In genomic region chr10:127664891-127665290, GRCm38 (mm10) we compare ENCODE assay signal across 8 mouse cellular contexts. TPM values are rescaled to one million over a fixed set of nuclear protein-coding genes. Genes with fewer than 3 reads are reported as not detected.
DNase-seq lines count a peak whose midpoint lies in the region; ATAC-seq and TF ChIP-seq lines count a peak whose summit lies in the region.

No protein-coding gene starts in this region.

- H3K9me3 ChIP-seq in kidney, embryonic 14.5 days (ENCODE audit: control insufficient read depth, low read length), result no peaks in the 10 kb centered on the region
- no peaks in the 10 kb centered on the region for H3K9me3 ChIP-seq in G1E (replicated peaks)
- H3K9me3 ChIP-seq in forebrain, postnatal 0 days (ENCODE audit: low read length), result no peaks in the 10 kb centered on the region
- H3K9me3 ChIP-seq in liver, embryonic 14.5 days (ENCODE audit: control insufficient read depth, low read length), result no peaks in the 10 kb centered on the region

- no peaks in the 10 kb centered on the region for H3K27me3 ChIP-seq in kidney, embryonic 14.5 days (ENCODE audit: control insufficient read depth, insufficient read depth, low read length)
- H3K27me3 ChIP-seq in G1E (ENCODE audit: insufficient read depth, low read length), result no peaks in the 10 kb centered on the region
- peaks cover 25% of the 10 kb centered on the region for H3K27me3 ChIP-seq in forebrain, postnatal 0 days (ENCODE audit: insufficient read depth, low read length)
- H3K27me3 ChIP-seq in liver, embryonic 14.5 days (ENCODE audit: control insufficient read depth, insufficient read depth, low read length), result peaks cover 50% of the 10 kb centered on the region

- H3K4me3 ChIP-seq in kidney, embryonic 14.5 days (ENCODE audit: low read length), result peak overlapping the region; percentile 60
- peak overlapping the region; percentile 93 for H3K4me3 ChIP-seq in G1E (ENCODE audit: low read depth, low read length)
- no peak overlapping the region for H3K4me3 ChIP-seq in forebrain, postnatal 0 days (ENCODE audit: low read depth, low read length)
- no peak overlapping the region; a peak in 1 of 4 replicates for H3K4me3 ChIP-seq in liver, embryonic 14.5 days (ENCODE audit: insufficient read depth in 1 of 2, low read depth in 2 of 2, low read length in 2 of 2)

- no peak for TF ChIP-seq CTCF in G1E (IDR thresholded peaks at IDR 0.05; ENCODE audit: low read depth, low read length)
- no peak for TF ChIP-seq CTCF in forebrain, postnatal 0 days (IDR thresholded peaks at IDR 0.05; ENCODE audit: low read depth)
- TF ChIP-seq CTCF in liver, embryonic 14.5 days (IDR thresholded peaks at IDR 0.05; ENCODE audit: low read depth), result no peak

- no peak for DNase-seq in kidney, adult 18-20 months
- DNase-seq in G1E (ENCODE audit: low spot score), result no peak
- no peak for DNase-seq in forebrain, postnatal 0 days
- no peak for DNase-seq in liver, embryonic 14.5 days (ENCODE audit: low read depth in 3 of 3, low spot score in 3 of 3)
- no peak for DNase-seq in gastrocnemius, adult 8-10 months (ENCODE audit: low spot score in 2 of 2)
- DNase-seq in frontal cortex, postnatal 10 days (ENCODE audit: low spot score in 2 of 2), result no peak
- no peak for DNase-seq in cerebellum, adult 9-11 months

- H3K27ac ChIP-seq in kidney, embryonic 14.5 days (ENCODE audit: low read depth, low read length), result peak overlapping the region; percentile 99; the same call in 1 of the 2 replicates
- H3K27ac ChIP-seq in forebrain, postnatal 0 days (ENCODE audit: low read depth, low read length), result no peak overlapping the region
- H3K27ac ChIP-seq in liver, embryonic 14.5 days, result no peak overlapping the region

- peaks cover 44% of the 10 kb centered on the region for H3K36me3 ChIP-seq in kidney, embryonic 14.5 days (ENCODE audit: control insufficient read depth, insufficient read depth, low read length)
- peaks cover 50% of the 10 kb centered on the region for H3K36me3 ChIP-seq in G1E (replicated peaks)
- 0 out of 2 replicates have a peak, but pooled peaks cover 4% of the 10 kb centered on the region for H3K36me3 ChIP-seq in forebrain, postnatal 0 days (ENCODE audit: insufficient read depth)
- H3K36me3 ChIP-seq in liver, embryonic 14.5 days (replicated peaks; ENCODE audit: control insufficient read depth, insufficient read depth, low read depth), result no peaks in the 10 kb centered on the region

- peaks cover 69% of the 10 kb centered on the region for H3K4me1 ChIP-seq in kidney, embryonic 14.5 days (ENCODE audit: control insufficient read depth, insufficient read depth, low read length)
- H3K4me1 ChIP-seq in G1E (ENCODE audit: insufficient read depth, low read depth, low read length), result peaks cover 92% of the 10 kb centered on the region
- peaks cover 20% of the 10 kb centered on the region for H3K4me1 ChIP-seq in forebrain, postnatal 0 days (ENCODE audit: insufficient read depth)
- H3K4me1 ChIP-seq in liver, embryonic 14.5 days (replicated peaks; ENCODE audit: control insufficient read depth in 2 of 2, insufficient read depth in 2 of 2, low read length in 1 of 2), result peaks cover 0 to 15% of the 10 kb centered on the region in 2 experiments; a peak in 2 of 4 replicates

- no peak for ATAC-seq in kidney, embryonic 14.5 days (ENCODE audit: low FRiP score, low TSS enrichment)
- ATAC-seq in G1E (ENCODE audit: extremely low read depth, insufficient number of reproducible peaks, low FRiP score, poor library complexity, severe bottlenecking), result no peak
- ATAC-seq in forebrain, postnatal 0 days, result no peak
- ATAC-seq in liver, embryonic 14.5 days (ENCODE audit: insufficient read depth), result no peak

- peak overlapping the region; percentile 65 for H3K4me2 ChIP-seq in kidney, embryonic 14.5 days (replicated peaks; ENCODE audit: low read depth, low read length)
- peak overlapping the region; percentile 88; the same call in 1 of the 2 replicates for H3K4me2 ChIP-seq in forebrain, postnatal 0 days (ENCODE audit: low read depth)
- H3K4me2 ChIP-seq in liver, embryonic 14.5 days (ENCODE audit: low read depth), result peak overlapping the region; percentile 65

- TF ChIP-seq EP300 in liver, embryonic 14.5 days (IDR thresholded peaks at IDR 0.05; ENCODE audit: low read depth), result no peak

- 26% methylated on average over 13 of the region's 13 CpGs for WGBS in kidney, embryonic 14.5 days
- 29% methylated on average over 13 of the region's 13 CpGs for WGBS in forebrain, postnatal 0 days
- WGBS in liver, embryonic 14.5 days (ENCODE audit: insufficient replicate concordance), result 39% methylated on average over 13 of the region's 13 CpGs

- H3K9ac ChIP-seq in kidney, embryonic 14.5 days (ENCODE audit: low read depth, low read length), result peak overlapping the region; percentile 77; the same call in 1 of the 2 replicates
- no peak overlapping the region for H3K9ac ChIP-seq in forebrain, postnatal 0 days
- no peak overlapping the region for H3K9ac ChIP-seq in liver, embryonic 14.5 days (replicated peaks)

RNA-seq across cellular contexts. Expression of gene Nemp1, which starts 1.8 kb away (rescaled TPM):
- polyA plus RNA-seq in kidney, embryonic 14.5 days (2014; fragmentation: Nextera tagmentation; extraction: Ambion mirVana), result 7.6 and 12.4 TPM in 2 replicates
- total RNA-seq in G1E (2014; fragmentation: Nextera tagmentation), result 41.9 and 57.6 TPM in 2 replicates
- total RNA-seq in G1E (2017), result 36.2 and 40.4 TPM in 2 replicates
- polyA plus RNA-seq in G1E (2012), result 5.5 and 5.6 TPM in 2 replicates
- total RNA-seq in forebrain, postnatal 0 days (2014; rRNA removed), result 3.4 and 6.1 TPM in 2 replicates
- polyA plus RNA-seq in forebrain, postnatal 0 days (2015; fragmentation: Nextera tagmentation; extraction: Ambion mirVana), result 2.8 and 3.2 TPM in 2 replicates
- polyA plus RNA-seq in liver, embryonic 14.5 days (2012; rRNA removed), result 5.0 and 5.5 TPM in 2 replicates
- polyA plus RNA-seq in liver, embryonic 14.5 days (2014; fragmentation: Nextera tagmentation; extraction: Ambion mirVana), result 5.6 and 5.7 TPM in 2 replicates
- 1 to 10 TPM; 2.0 to 2.6 (median 2.3) TPM for total RNA-seq in gastrocnemius, adult 8-10 months (2022)

RNA-seq across cellular contexts. Expression of gene Nab2, which starts 3.5 kb away (rescaled TPM):
- 19.0 and 19.8 TPM in 2 replicates for polyA plus RNA-seq in kidney, embryonic 14.5 days (2014; fragmentation: Nextera tagmentation; extraction: Ambion mirVana)
- total RNA-seq in G1E (2014; fragmentation: Nextera tagmentation) (28.6 and 31.6 TPM in 2 replicates), G1E (2017) (41.0 and 41.8 TPM in 2 replicates)
- polyA plus RNA-seq in G1E (2012), result 92.3 and 106 TPM in 2 replicates
- total RNA-seq in forebrain, postnatal 0 days (2014; rRNA removed), result 12.9 and 14.4 TPM in 2 replicates
- polyA plus RNA-seq in forebrain, postnatal 0 days (2015; fragmentation: Nextera tagmentation; extraction: Ambion mirVana), result 4.5 and 4.8 TPM in 2 replicates
- 4.0 and 4.1 TPM in 2 replicates for polyA plus RNA-seq in liver, embryonic 14.5 days (2012; rRNA removed)
- 0.88 and 1.1 TPM in 2 replicates for polyA plus RNA-seq in liver, embryonic 14.5 days (2014; fragmentation: Nextera tagmentation; extraction: Ambion mirVana)
- 1 to 10 TPM; 2.1 to 3.6 (median 2.8) TPM for total RNA-seq in gastrocnemius, adult 8-10 months (2022)

RNA-seq across cellular contexts. Expression of gene Stat6, which starts 22.1 kb away (rescaled TPM):
- 14.0 and 18.9 TPM in 2 replicates for polyA plus RNA-seq in kidney, embryonic 14.5 days (2014; fragmentation: Nextera tagmentation; extraction: Ambion mirVana)
- total RNA-seq in G1E (2014; fragmentation: Nextera tagmentation), result 44.0 and 55.0 TPM in 2 replicates
- 84.0 and 90.5 TPM in 2 replicates for total RNA-seq in G1E (2017)
- 65.5 and 69.5 TPM in 2 replicates for polyA plus RNA-seq in G1E (2012)
- 4.6 and 5.4 TPM in 2 replicates for total RNA-seq in forebrain, postnatal 0 days (2014; rRNA removed)
- 4.3 and 4.4 TPM in 2 replicates for polyA plus RNA-seq in forebrain, postnatal 0 days (2015; fragmentation: Nextera tagmentation; extraction: Ambion mirVana)
- polyA plus RNA-seq in liver, embryonic 14.5 days (2012; rRNA removed), result 10.9 TPM in 2 replicates
- polyA plus RNA-seq in liver, embryonic 14.5 days (2014; fragmentation: Nextera tagmentation; extraction: Ambion mirVana), result 10.2 and 12.4 TPM in 2 replicates
- total RNA-seq in gastrocnemius, adult 8-10 months (2022), result 10 to 100 TPM; 14.1 to 15.3 (median 14.2) TPM

RNA-seq across cellular contexts. Expression of gene Myo1a, which starts 40.1 kb away (rescaled TPM):
- polyA plus RNA-seq in kidney, embryonic 14.5 days (2014; fragmentation: Nextera tagmentation; extraction: Ambion mirVana), result 0.20 and 0.45 TPM in 2 replicates
- 0.23 and 3.1 TPM in 2 replicates for total RNA-seq in G1E (2014; fragmentation: Nextera tagmentation)
- total RNA-seq in G1E (2017), result 0.16 and 0.23 TPM in 2 replicates
- 0.09 TPM in 1 of 2 replicates, not detected in the other for polyA plus RNA-seq in G1E (2012)
- total RNA-seq in forebrain, postnatal 0 days (2014; rRNA removed), result 0.15 and 0.29 TPM in 2 replicates
- 0.28 and 0.35 TPM in 2 replicates for polyA plus RNA-seq in forebrain, postnatal 0 days (2015; fragmentation: Nextera tagmentation; extraction: Ambion mirVana)
- 0.25 and 0.30 TPM in 2 replicates for polyA plus RNA-seq in liver, embryonic 14.5 days (2012; rRNA removed)
- 0.06 and 0.19 TPM in 2 replicates for polyA plus RNA-seq in liver, embryonic 14.5 days (2014; fragmentation: Nextera tagmentation; extraction: Ambion mirVana)
- not detected for total RNA-seq in gastrocnemius, adult 8-10 months (2022)

RNA-seq across cellular contexts. Expression of gene Lrp1, which starts 43.9 kb away (rescaled TPM):
- polyA plus RNA-seq in kidney, embryonic 14.5 days (2014; fragmentation: Nextera tagmentation; extraction: Ambion mirVana), result 44.2 and 54.9 TPM in 2 replicates
- total RNA-seq in G1E (2014; fragmentation: Nextera tagmentation), result 0.30 TPM in 1 of 2 replicates, not detected in the other
- total RNA-seq in G1E (2017), result 0.06 and 0.27 TPM in 2 replicates
- 0.67 and 0.86 TPM in 2 replicates for polyA plus RNA-seq in G1E (2012)
- 183 and 228 TPM in 2 replicates for total RNA-seq in forebrain, postnatal 0 days (2014; rRNA removed)
- polyA plus RNA-seq in forebrain, postnatal 0 days (2015; fragmentation: Nextera tagmentation; extraction: Ambion mirVana), result 42.2 and 70.4 TPM in 2 replicates
- polyA plus RNA-seq in liver, embryonic 14.5 days (2012; rRNA removed), result 14.1 and 18.2 TPM in 2 replicates
- 13.2 and 16.1 TPM in 2 replicates for polyA plus RNA-seq in liver, embryonic 14.5 days (2014; fragmentation: Nextera tagmentation; extraction: Ambion mirVana)
- 10 to 100 TPM; 25.5 to 45.5 (median 36.3) TPM for total RNA-seq in gastrocnemius, adult 8-10 months (2022)

Comparison
In these comparisons a context has a peak if more than half of its experiments do, and no peak if none do; other contexts are left out.
1. H3K4me3 ChIP-seq: peak in kidney, embryonic 14.5 days (single experiment) and G1E (single experiment); none in forebrain, postnatal 0 days (single experiment) and liver, embryonic 14.5 days (0 of 2).
2. Peak in every context shown above with its lines, with median percentiles within 50 percentile points of each other: H3K4me2 ChIP-seq.